Mouse (Mus musculus) thymus, adult 2 months (tissue): ENCODE measurements around the gene Zfand3.

Experiments used
- CTCF ChIP-seq: fragments of 200-500 bp; IDR thresholded peaks from 2 replicates; pipeline ENCODE4 v1.5.1; 2012; ENCODE audit warnings: mild to moderate bottlenecking, control low read depth, low read length, moderate library complexity, borderline replicate concordance; ENCODE audit not compliant: control insufficient read depth, poor library complexity, insufficient read depth; ENCODE audit errors: extremely low read depth
- POLR2A ChIP-seq: fragments of 200-500 bp; IDR thresholded peaks from 2 replicates; pipeline ENCODE4 v1.6.1; 2012; ENCODE audit warnings: mild to moderate bottlenecking, low read length, control low read depth, moderate library complexity; ENCODE audit not compliant: control insufficient read depth, poor library complexity, insufficient read depth; ENCODE audit errors: extremely low read depth

- TF ChIP-seq CTCF (no peak), POLR2A (no peak)
These were observed 5.8 kb upstream of the Zfand3 start for GRCm38 (mm10) chr17:29998566-29999295.
